Mouse (Mus musculus) lung, embryonic 16.5 days (tissue): Measurements from ENCODE around the gene Cdc25b. TPM values are rescaled to one million over a fixed set of nuclear protein-coding genes. Genes with fewer than 3 reads are reported as not detected.

Source experiments
- ATAC-seq: fragments of 200-750 bp; cut with Nextera tagmentation; 2 replicates; pipeline ENCODE4 v1.8.0; 2017; ENCODE audit warnings: low read depth, mild to moderate bottlenecking, moderate library complexity
- H3K27ac ChIP-seq: fragments of 300-500 bp; sonication (generic); 2 replicates; pipeline ENCODE4 v1.5.1; 2014; ENCODE audit warnings: mild to moderate bottlenecking, control low read depth, low read length
- H3K27me3 ChIP-seq: fragments of 300-500 bp; sonication (generic); 2 replicates; pipeline ENCODE4 v1.6.1; 2014; ENCODE audit warnings: low read depth, low read length, mixed read lengths; ENCODE audit not compliant: control insufficient read depth, insufficient read depth
- H3K36me3 ChIP-seq: fragments of 300-500 bp; sonication (generic); 2 replicates; pipeline ENCODE4 v1.6.1; 2014; ENCODE audit warnings: low read length; ENCODE audit not compliant: control insufficient read depth, insufficient read depth
- H3K4me1 ChIP-seq: fragments of 300-500 bp; sonication (generic); replicated peaks from 2 replicates; pipeline ENCODE4 v1.6.1; 2014; ENCODE audit warnings: low read length, mixed read lengths; ENCODE audit not compliant: control insufficient read depth, insufficient read depth
- H3K4me2 ChIP-seq: fragments of 300-500 bp; sonication (generic); 2 replicates; pipeline ENCODE4 v1.6.1; 2014; ENCODE audit warnings: low read depth, low read length, control low read depth
- H3K4me3 ChIP-seq: fragments of 300-500 bp; sonication (generic); 2 replicates; pipeline ENCODE4 v1.5.1; 2014; ENCODE audit warnings: mild to moderate bottlenecking, low read length, control low read depth
- H3K9ac ChIP-seq: fragments of 300-500 bp; sonication (generic); 2 replicates; pipeline ENCODE4 v1.6.1; 2014; ENCODE audit warnings: low read length, control low read depth
- H3K9me3 ChIP-seq: fragments of 300-500 bp; sonication (generic); 2 replicates; pipeline ENCODE4 v1.6.1; 2016; ENCODE audit warnings: low read length; ENCODE audit not compliant: control insufficient read depth
- WGBS: fragments of 180-500 bp; shearing (Covaris S2); extraction: QIAGEN DNeasy Blood & Tissue Kit; methylation state at CpG from one replicate; pipeline ENCODE4 v1.1.7; 2014; 5-methylcytosine and 5-hydroxymethylcytosine counted together
- polyA plus RNA-seq: library from polyadenylated mRNA; unstranded; fragments of >200 nt; fragmentation: Nextera tagmentation; extraction: Ambion mirVana; gene quantifications from 2 replicates; pipeline ENCODE4 v1.2.1, GENCODE M21; 2015

The Cdc25b gene
- polyA plus RNA-seq, 1 experiment from 2014 or later = 61.0 TPM

DNA sequence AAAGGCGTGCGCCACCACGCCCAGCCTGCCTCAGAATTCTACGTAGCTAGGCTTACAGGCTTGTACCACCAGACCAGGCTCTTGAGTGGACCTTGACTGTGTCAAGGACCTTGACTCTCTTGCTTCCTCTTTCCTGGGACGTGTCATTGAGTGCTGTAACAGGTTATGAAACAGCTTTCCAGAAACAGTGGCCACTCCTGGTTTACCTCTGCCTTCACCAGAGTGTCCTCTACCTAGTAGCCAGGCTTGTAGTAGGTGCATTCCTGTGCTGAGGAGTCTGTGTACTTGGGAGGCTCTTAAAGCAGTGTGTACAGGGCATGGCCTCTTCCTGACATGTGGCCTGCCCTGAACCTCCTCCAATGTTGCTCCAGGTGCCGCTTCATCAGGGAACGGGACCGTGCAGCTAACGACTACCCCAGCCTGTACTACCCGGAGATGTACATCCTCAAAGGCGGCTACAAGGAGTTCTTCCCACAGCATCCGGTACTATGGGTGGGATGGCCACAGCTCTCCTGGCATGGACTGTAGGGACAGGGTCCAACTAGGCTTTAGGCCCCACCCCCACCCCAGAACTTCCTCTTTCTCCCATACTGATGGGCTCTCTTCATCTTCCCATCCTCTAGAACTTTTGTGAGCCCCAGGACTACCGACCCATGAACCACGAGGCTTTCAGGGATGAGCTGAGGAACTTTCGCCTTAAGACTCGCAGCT, 10.0 kb downstream of the Cdc25b start:
- Histone ChIP-seq H3K4me3 (no peak overlapping the region), H3K9ac (no peak overlapping the region), H3K9me3 (no peaks in the 10 kb centered on the region), H3K36me3 (peaks cover 23% of the 10 kb centered on the region), H3K4me1 (no peaks in the 10 kb centered on the region), H3K27me3 (no peaks in the 10 kb centered on the region), H3K27ac (no peak overlapping the region), H3K4me2 (no peak overlapping the region)
- ATAC-seq = peak; percentile 44
- 85% methylated on average over 16 of the region's 16 CpGs for WGBS

DNA sequence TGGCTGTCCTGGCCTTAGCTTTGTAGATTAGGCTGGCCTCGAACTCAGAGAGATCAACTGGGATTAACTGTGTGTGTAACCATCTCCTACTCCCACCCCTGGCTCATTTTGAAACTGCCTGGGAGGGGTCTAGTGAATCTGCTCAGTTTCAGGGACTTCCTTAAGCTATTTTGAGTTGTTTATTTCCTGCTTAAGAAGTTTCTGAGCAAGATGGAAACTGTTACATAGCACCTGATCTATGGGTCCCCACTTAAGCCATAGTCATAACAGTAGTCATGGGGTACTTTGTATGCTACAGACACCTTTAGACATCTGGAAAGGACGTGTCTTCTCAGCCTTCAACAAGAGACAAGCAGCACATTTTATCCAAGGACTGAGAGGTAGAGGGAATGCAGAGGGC, 14.0 kb downstream of the Cdc25b start:
- Histone ChIP-seq H3K36me3 (0 out of 2 replicates have a peak, but pooled peaks cover 4% of the 10 kb centered on the region), H3K4me3 (no peak overlapping the region), H3K4me1 (peaks cover 12% of the 10 kb centered on the region), H3K9me3 (no peaks in the 10 kb centered on the region), H3K27ac (no peak overlapping the region), H3K4me2 (no peak overlapping the region), H3K27me3 (no peaks in the 10 kb centered on the region), H3K9ac (no peak overlapping the region)
- 68% methylated on average over 2 of the region's 2 CpGs for WGBS
- no peak for ATAC-seq

DNA sequence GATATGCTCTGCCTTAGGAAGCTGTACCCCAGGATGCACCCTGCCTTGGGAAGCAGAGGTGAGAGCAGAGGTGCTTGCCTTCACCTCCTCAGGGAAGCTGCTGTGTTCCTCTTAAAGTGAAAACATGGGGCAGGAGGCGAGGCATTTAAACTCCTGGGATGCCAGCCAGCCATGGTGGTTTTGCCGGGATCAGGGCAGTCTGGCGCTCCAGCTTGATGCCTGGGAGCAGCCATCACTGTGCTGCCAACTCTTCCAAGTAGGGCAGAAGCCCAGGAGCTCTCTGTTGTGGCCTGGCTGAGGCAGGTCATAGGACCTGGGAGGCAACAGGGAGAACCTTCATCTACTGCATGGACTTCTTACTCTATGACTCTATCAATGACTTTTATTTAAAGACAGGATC, 14.5 kb downstream of the Cdc25b start:
- 86% methylated on average over 3 of the region's 3 CpGs for WGBS
- H3K27ac ChIP-seq = no peak overlapping the region
- 0 out of 2 replicates have a peak, but pooled peaks cover 4% of the 10 kb centered on the region for H3K36me3 ChIP-seq
- H3K27me3 ChIP-seq = no peaks in the 10 kb centered on the region
- no peak for ATAC-seq
- no peak overlapping the region for H3K4me3 ChIP-seq
- no peaks in the 10 kb centered on the region for H3K9me3 ChIP-seq
- peaks cover 12% of the 10 kb centered on the region for H3K4me1 ChIP-seq
- no peak overlapping the region for H3K4me2 ChIP-seq
- no peak overlapping the region for H3K9ac ChIP-seq

DNA sequence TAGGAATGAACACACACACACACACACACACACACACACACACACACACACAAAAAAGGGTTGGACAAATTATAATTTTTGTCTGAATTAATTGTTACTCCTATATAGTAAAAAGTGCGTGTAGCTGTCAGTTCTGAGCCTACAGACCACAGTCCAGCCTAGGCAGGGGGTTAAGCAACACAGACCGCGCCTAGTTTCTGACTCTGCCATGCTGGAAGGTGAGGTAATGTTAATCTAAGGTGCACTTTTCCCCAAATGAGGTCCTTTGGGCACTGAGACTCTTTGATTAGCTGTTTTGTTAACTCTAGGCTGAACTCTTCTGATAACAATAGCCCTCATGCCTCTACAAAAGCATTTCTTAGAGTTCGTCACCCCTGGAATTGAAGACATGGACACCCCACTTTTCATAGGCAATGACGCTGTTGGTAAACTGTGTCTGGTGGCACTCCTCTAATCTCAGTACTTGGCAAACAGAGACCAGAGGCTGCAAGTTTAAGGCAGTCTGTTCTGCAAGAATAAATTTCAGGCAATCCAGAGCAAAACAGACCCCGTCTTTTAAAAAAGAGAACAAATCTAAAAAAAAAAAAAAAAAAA, 17.2 kb downstream of the Cdc25b start:
- Histone ChIP-seq H3K9ac (0 out of 2 replicates have a peak overlapping the region, but pooled peaks have one; percentile 48), H3K4me2 (no peak overlapping the region), H3K9me3 (no peaks in the 10 kb centered on the region), H3K27me3 (no peaks in the 10 kb centered on the region), H3K4me3 (no peak overlapping the region), H3K4me1 (peaks cover 12% of the 10 kb centered on the region), H3K27ac (peak overlapping the region; percentile 92), H3K36me3 (0 out of 2 replicates have a peak, but pooled peaks cover 4% of the 10 kb centered on the region)
- 66% methylated on average over 6 of the region's 6 CpGs for WGBS
- no peak for ATAC-seq

DNA sequence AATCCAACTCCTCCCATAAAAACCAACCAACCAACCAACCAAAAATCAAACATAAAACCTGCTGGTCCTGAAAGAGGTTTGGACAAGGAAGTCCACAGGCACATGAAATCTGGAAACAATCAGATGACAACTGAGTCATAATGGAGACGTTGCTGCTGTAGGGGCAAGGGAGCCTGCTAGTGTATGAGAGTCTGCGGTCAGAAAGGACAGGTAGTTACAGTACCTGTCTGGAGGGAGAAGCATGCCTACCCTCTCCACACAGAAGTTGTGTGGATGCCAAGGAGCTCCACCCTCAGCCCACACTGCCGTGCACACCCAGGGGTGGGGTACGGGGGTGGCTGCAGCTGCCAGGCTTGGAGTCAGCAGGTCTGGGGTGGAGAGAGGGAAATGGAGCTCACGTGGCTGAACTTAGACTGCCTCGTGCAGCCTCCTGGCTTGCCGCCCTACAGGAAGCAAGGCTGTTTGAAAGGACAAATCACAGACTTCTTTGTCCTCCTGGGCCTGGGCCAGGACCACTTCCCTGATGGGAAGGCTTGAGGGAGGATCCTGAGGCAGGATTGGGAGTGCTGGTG, 17.7 kb downstream of the Cdc25b start:
- Histone ChIP-seq H3K4me3 (0 out of 2 replicates have a peak overlapping the region, but pooled peaks have one; percentile 7), H3K27ac (peak overlapping the region; percentile 92), H3K4me1 (peaks cover 15% of the 10 kb centered on the region), H3K27me3 (no peaks in the 10 kb centered on the region), H3K36me3 (0 out of 2 replicates have a peak, but pooled peaks cover 4% of the 10 kb centered on the region), H3K9ac (peak overlapping the region; percentile 48; the same call in 1 of the 2 replicates), H3K4me2 (peak overlapping the region; percentile 34), H3K9me3 (no peaks in the 10 kb centered on the region)
- peak; percentile 93 for ATAC-seq
- WGBS = 13% methylated on average over 7 of the region's 7 CpGs

DNA sequence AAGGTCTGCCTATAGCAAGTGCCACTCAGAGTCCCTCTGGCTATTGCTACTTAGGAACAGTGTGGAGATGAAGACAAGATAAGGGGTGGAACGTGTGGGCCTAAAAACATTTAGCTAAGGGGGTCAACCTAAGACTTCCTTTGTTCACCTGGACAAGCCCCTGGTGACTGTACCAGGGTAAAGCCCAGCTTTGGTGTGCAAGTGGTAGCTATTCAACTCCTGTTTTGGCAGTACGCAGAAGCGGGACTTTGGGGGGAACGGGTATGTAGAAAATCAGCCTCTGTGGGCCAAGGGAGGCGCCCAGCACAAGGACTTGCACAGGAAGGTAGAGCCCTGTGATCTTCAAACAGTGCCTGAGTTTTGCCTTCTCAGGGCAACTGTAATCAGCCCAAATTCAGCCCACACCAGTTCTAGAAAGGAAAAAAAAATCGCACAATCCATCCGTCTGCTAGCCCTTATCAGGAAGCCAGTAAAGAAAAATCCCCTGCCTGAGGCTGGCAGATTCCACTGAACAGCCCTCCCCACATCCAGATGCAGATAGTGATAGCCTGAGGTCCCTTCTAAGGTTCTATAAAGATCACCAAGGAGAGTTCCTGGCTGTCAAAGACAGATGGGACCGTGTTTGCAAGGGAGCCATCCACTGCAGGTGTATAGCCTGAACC, 18.9 kb downstream of the Cdc25b start:
- WGBS = 75% methylated on average over 8 of the region's 8 CpGs
- Histone ChIP-seq H3K4me2 (no peak overlapping the region), H3K9me3 (no peaks in the 10 kb centered on the region), H3K9ac (no peak overlapping the region), H3K4me1 (peaks cover 18% of the 10 kb centered on the region), H3K4me3 (no peak overlapping the region), H3K27me3 (no peaks in the 10 kb centered on the region), H3K27ac (no peak overlapping the region), H3K36me3 (no peaks in the 10 kb centered on the region)
- ATAC-seq = no peak

DNA sequence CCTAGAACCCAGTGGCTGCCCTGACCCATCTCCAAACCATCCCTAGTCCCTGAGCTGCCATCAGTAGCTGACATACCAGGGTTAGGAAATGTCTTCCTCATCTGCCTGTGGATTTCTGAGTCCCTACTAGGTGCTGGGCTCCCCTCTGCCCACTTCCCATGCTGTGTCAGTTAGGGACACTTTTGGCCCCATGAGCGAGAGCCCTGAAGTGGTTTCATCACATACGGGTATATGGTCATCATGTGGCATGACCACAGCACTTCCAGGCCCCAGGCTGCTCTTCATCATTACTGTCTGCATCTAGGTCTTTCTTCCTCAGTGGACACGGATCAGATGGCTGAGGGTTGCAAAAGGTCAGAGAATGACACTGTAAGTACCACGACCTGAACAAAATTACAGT, 20.0 kb downstream of the Cdc25b start, which contains the start of gene Ap5s1:
TSS of gene Ap5s1 (plus strand) at position 301 of the 400 bp plus-strand sequence.
- Histone ChIP-seq H3K4me2 (no peak within 1 kb of the TSS), H3K4me1 (peaks cover 26% of the 10 kb centered on the region), H3K9me3 (no peaks in the 10 kb centered on the region), H3K4me3 (no peak within 1 kb of the TSS), H3K27ac (no peak within 1 kb of the TSS), H3K27me3 (no peaks in the 10 kb centered on the region), H3K36me3 (no peaks in the 10 kb centered on the region), H3K9ac (no peak within 1 kb of the TSS)
- no peak for ATAC-seq
- WGBS = 70% methylated on average over 4 of the region's 4 CpGs

DNA sequence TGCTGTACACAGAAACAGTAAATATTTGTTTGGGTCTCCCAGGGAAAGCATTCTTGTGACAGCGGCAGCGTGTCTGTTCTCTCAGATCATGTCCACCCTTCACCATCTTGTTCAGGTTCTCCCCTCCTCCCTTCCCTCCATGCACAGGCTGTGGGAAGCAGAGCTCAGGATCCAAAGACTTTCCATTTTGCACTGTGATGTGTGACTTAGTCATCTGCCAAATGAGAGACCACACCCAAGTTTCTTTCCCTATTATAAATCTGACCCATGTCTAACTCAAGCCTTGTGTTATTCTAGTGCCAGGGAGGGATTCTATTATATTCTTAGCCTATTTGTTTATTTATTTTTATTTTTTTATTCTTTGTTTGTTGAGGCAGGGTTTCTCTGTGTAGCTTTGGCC, 21.6 kb downstream of the Cdc25b start:
- peaks cover 2% of the 10 kb centered on the region; the same call in 1 of the 2 replicates for H3K36me3 ChIP-seq
- WGBS = 69% methylated on average over 2 of the region's 2 CpGs
- peaks cover 27% of the 10 kb centered on the region for H3K4me1 ChIP-seq
- H3K9ac ChIP-seq = no peak overlapping the region
- H3K27me3 ChIP-seq = no peaks in the 10 kb centered on the region
- ATAC-seq = no peak
- H3K9me3 ChIP-seq = no peaks in the 10 kb centered on the region
- H3K27ac ChIP-seq = no peak overlapping the region
- no peak overlapping the region for H3K4me3 ChIP-seq
- H3K4me2 ChIP-seq = no peak overlapping the region
